Mouse (Mus musculus): Measurements from ENCODE around the gene Sp4. TPM values are rescaled to one million over a fixed set of nuclear protein-coding genes. Genes with fewer than 3 reads are reported as not detected.

Gene Sp4
- 10 to 100 TPM; 28.7 to 33.6 (median 30.1) TPM for total RNA-seq (2022)

GRCm38 (mm10) chr12:118301072-118301865 is at the start of gene Sp4:
Sp4 (minus strand) TSS chr12:118301440.
- DNase-seq (ENCODE audit: low spot score in 2 of 2) = peak; percentile 88 to 90

- no peak for DNase-seq (ENCODE audit: low spot score in 2 of 2)
These were observed 37.9 kb upstream of the Sp4 start for GRCm38 (mm10) chr12:118339107-118339506.

GRCm38 (mm10) chr12:118338243-118338642 is 37.0 kb upstream of the Sp4 start:
- DNase-seq (ENCODE audit: low spot score in 2 of 2) = no peak

- DNase-seq (ENCODE audit: low spot score in 2 of 2) = no peak
These were observed 36.1 kb upstream of the Sp4 start for GRCm38 (mm10) chr12:118337291-118337690.

- DNase-seq (ENCODE audit: low spot score in 2 of 2) = no peak
These were observed 27.6 kb upstream of the Sp4 start for GRCm38 (mm10) chr12:118328739-118329249.

- no peak for DNase-seq (ENCODE audit: low spot score in 2 of 2)
These were observed 26.3 kb upstream of the Sp4 start for GRCm38 (mm10) chr12:118327566-118327965.

GRCm38 (mm10) chr12:118326161-118326560 is 24.9 kb upstream of the Sp4 start:
- DNase-seq (ENCODE audit: low spot score in 2 of 2) = no peak

GRCm38 (mm10) chr12:118320076-118320475 is 18.8 kb upstream of the Sp4 start:
- no peak for DNase-seq (ENCODE audit: low spot score in 2 of 2)

GRCm38 (mm10) chr12:118314477-118314845 is 13.2 kb upstream of the Sp4 start:
- DNase-seq (ENCODE audit: low spot score in 2 of 2) = no peak

GRCm38 (mm10) chr12:118313805-118314476 is 12.7 kb upstream of the Sp4 start:
- no peak for DNase-seq (ENCODE audit: low spot score in 2 of 2)

GRCm38 (mm10) chr12:118303586-118303985 is 2.3 kb upstream of the Sp4 start:
- DNase-seq (ENCODE audit: low spot score in 2 of 2) = no peak

- no peak for DNase-seq (ENCODE audit: low spot score in 2 of 2)
These were observed 1.8 kb upstream of the Sp4 start for GRCm38 (mm10) chr12:118303066-118303465.

- peak; percentile 98 for DNase-seq (ENCODE audit: low spot score in 2 of 2)
These were observed 911 bp upstream of the Sp4 start for GRCm38 (mm10) chr12:118301866-118302835.

- no peak for DNase-seq (ENCODE audit: low spot score in 2 of 2)
These were observed 527 bp downstream of the Sp4 start for GRCm38 (mm10) chr12:118300754-118301071.

- DNase-seq (ENCODE audit: low spot score in 2 of 2) = peak in 1 of 2 experiments; percentile 13
These were observed 1.3 kb downstream of the Sp4 start for GRCm38 (mm10) chr12:118299956-118300355.

- no peak for DNase-seq (ENCODE audit: low spot score in 2 of 2)
These were observed 2.1 kb downstream of the Sp4 start for GRCm38 (mm10) chr12:118299172-118299571.

GRCm38 (mm10) chr12:118298516-118298915 is 2.7 kb downstream of the Sp4 start:
- DNase-seq (ENCODE audit: low spot score in 2 of 2) = no peak

- no peak for DNase-seq (ENCODE audit: low spot score in 2 of 2)
These were observed 5.0 kb downstream of the Sp4 start for GRCm38 (mm10) chr12:118296236-118296635.

GRCm38 (mm10) chr12:118295793-118296192 is 5.4 kb downstream of the Sp4 start:
- DNase-seq (ENCODE audit: low spot score in 2 of 2) = no peak

GRCm38 (mm10) chr12:118288947-118289346 is 12.3 kb downstream of the Sp4 start:
- no peak for DNase-seq (ENCODE audit: low spot score in 2 of 2)

GRCm38 (mm10) chr12:118285099-118285498 is 16.1 kb downstream of the Sp4 start:
- no peak for DNase-seq (ENCODE audit: low spot score in 2 of 2)

- no peak for DNase-seq (ENCODE audit: low spot score in 2 of 2)
These were observed 19.3 kb downstream of the Sp4 start for GRCm38 (mm10) chr12:118281961-118282360.
